Mouse (Mus musculus): ENCODE results near the gene Srp68. TPM values are rescaled to one million over a fixed set of nuclear protein-coding genes. Genes with fewer than 3 reads are reported as not detected.

Gene Srp68
- 10 to 100 TPM; 60.5 to 61.7 TPM for total RNA-seq (2021)

GRCm38 (mm10) chr11:116274045-116274666 is at the start of gene Srp68:
Gene Srp68, minus strand, starts transcription at chr11:116274217.
- peak; percentile 93 for DNase-seq

- DNase-seq: peak; percentile 94
Observed at GRCm38 (mm10) chr11:116318719-116319659, 45.0 kb upstream of the Srp68 start.

DNA sequence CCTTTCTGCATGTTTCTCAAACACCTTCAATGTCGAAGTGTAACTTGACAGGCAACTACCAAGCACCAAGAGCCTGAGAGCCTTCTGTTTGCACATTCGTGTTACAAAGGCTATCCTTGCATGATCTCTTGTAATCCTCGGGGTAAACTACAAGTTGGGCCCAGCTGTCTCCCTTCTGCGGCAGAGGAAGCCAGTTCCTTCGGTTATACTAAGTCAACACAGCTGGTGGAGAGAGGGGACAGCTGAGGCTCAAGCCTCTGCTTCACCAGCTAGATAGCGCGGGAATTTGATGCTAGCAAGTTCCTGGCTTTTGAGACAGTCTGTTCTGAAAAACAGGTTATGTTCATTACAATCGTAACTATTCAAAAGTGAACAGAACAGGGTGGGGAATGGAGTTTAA is 38.3 kb upstream of the Srp68 start:
- no peak for DNase-seq

GRCm38 (mm10) chr11:116311169-116311568 is 37.2 kb upstream of the Srp68 start:
- DNase-seq: peak; percentile 39

- DNase-seq: no peak
Observed at GRCm38 (mm10) chr11:116309601-116310000, 35.6 kb upstream of the Srp68 start.

DNA sequence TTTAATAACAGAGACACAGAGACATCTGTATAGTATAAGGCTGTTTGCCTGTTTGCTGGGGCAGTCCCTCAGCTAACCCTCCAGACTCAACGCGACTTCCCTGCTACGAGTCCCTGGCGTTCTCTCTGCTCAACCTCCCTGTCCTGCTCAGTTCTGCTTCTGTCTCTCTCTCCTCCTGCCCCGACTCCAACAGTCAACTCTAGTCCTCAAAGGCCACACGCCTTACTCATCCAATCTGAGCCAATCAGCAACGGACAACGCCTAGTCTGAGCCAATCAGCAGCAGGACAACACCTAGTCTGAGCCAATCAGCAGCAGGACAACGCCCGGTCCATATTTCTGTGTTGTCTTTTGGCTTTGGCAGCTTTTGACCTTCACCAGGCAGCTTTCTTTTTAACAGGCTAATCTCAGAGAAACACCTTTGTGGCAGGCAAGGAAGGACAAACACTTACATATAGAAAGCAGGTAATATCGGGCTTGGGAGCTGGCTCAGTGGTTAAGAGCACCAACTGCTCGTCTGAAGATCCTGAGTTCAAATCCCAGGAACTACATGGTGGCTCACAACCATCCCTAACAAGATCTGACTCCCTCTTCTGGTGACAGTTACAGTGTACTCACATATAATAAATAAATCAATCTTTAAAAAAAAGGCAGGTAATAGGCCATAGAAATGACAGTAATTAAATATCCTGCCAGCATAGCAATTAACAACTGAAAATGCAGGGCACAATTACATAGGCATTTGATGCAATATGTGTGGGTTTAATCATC is 33.9 kb upstream of the Srp68 start:
- DNase-seq: no peak

GRCm38 (mm10) chr11:116307019-116307725 is 33.2 kb upstream of the Srp68 start, which contains the start of gene Exoc7:
Gene Exoc7, minus strand, starts transcription at chr11:116307233.
- DNase-seq: no peak

DNA sequence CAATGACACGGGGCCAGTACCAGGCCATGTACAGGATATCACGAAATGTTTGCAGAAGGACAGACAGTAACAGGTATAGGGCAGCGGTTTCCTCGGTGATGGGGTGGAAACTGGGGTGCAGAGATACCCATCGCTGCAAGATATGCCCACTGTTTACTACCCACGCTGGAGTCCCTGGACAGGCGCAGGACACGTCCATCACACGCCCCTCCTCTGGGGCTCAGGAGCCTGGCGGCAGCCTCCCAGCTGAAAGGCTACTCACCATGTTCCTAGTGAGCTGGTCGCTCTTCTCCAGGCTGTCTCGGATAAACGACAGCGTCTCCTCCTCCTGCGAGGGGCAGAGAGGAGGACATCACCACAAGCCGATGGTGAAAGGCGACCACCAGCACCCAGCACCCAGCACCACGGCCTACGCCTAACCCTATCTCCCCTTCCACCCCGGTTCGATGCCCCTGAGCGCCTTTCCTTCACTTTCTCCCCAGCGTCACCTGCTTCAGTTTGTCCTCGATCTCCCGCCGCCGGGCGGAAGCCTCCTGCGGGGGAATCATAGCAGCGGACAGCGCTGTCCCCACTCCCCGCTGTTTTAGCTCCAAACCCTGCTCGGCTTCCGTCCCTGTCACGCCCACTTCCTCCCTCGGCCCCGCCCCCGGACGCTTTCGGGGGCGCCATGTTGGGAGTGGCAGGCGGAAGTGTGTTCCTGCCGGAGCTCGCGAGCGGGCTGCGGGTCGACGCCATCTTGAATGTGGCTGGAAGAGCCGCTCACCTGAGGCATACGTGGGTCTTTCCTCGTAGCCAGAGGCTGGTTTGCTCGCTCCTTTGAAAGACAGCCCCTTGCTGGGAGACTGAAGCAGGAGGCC is 32.3 kb upstream of the Srp68 start:
- DNase-seq: peak; percentile 97

GRCm38 (mm10) chr11:116305423-116305822 is 31.4 kb upstream of the Srp68 start:
- no peak for DNase-seq

- DNase-seq: no peak
Observed at GRCm38 (mm10) chr11:116298621-116299020, 24.6 kb upstream of the Srp68 start.

DNA sequence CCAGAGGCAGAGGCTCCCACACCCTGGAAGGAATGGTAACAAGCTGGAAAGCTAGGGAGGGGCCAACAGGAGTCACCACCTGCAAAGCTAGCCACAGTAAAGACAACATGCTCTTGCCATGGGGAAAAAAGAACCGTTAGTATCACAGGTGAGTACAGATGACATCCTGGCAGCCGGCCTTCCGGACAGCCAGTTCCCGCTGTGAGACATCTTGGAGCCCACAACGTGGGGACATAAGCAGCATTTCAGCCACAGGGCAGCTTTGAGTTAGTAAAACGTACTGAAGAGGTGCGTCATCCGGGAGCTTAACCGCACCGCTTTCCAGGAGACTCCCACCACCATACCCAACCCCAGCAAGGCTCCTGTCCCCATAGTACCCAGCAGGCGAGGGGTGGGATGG is 24.2 kb upstream of the Srp68 start:
- DNase-seq: no peak

DNA sequence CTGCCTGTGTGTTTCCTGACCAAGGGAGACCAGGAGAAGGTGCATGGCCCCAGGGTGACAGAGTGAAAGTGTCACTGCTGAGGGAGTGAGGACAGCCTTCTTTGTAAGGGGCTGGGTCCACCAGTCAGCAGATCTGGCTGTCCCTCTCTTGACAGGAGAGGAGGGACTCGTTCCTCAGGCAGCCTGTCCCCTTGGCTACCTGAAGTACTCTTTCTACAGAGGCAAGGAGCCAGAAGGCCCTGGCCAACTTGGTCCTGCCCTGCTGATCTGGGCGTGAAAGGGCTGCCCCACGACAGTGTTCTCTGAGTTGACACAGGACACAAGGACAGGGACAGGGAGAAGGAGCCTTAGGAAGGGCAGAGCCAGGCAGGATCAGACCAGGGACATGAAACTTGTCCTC is 23.0 kb upstream of the Srp68 start:
- DNase-seq: no peak

DNA sequence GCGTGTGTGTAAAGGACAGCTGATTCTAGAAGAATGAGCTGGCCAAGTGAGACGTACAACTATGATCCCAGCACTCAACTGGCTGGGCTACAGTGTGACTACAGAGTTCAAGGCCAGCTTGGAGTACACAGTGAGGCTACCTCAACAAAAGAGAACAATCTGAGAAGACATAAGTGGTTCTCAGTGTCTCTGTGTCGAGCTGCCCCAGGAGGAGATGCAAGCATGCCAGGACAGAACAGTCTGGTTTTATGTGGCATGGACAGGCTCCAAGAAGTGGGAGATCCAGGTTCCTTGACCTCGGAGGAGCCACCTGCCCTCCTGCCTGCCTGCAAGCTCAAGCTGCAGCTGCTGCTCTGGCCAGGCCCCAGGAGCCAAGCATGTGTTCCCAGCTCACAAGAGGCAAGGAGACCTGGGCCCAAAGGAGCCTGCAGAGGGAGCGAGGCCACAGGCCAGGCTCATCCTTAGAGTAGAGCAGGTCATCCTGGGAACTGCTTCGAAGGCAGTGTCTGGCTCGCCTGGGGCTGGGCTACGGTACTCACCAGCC is 22.2 kb upstream of the Srp68 start:
- no peak for DNase-seq

DNA sequence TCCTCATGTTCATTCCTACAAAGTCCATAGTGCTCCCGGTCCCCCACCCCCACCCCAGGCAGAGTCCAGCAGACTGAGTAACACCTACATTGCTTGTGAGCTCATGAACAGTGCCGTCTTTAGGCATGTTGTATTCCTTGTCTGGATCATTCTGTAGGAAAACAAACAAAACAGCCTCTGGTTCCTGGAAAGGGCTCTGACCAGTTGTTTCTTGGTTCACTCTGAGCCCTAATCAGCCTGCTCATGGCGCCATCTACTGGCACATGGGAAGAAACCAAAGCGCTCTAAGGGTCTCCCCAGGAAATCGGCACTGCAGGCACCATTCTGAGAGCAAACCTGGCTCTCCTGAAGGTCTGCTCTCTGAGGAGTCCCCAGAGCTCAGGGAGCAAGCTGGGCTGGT is 20.3 kb upstream of the Srp68 start:
- DNase-seq: peak; percentile 72

DNA sequence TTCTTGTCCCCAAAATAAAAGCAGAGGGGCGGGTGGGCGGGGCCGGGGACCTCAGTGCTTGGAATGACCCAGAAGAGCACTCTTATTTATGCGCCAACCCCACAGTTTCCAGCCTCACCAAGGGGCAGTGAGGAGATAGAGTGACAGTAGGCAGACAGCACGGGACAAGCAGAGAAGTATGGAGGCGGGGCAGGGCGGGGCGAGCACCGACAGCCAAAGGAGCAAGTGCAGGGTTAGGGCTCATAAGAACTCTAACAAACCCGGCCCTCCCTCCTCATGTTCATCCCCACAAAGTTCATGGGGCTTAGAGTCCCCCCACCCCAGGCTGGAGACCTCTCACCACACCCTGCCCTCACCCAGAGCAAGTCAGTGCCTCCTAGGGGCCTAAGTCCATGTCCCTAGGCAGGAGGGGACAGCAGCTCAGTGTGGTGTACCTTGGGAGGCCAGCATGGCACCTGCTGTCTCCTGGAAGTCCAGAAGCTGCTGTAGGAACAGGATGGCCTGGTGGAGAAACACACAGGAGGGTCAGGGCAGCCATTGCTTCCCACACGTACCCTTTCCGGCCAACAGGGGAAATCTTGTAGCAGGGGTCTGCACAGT is 19.6 kb upstream of the Srp68 start:
- DNase-seq: no peak

DNA sequence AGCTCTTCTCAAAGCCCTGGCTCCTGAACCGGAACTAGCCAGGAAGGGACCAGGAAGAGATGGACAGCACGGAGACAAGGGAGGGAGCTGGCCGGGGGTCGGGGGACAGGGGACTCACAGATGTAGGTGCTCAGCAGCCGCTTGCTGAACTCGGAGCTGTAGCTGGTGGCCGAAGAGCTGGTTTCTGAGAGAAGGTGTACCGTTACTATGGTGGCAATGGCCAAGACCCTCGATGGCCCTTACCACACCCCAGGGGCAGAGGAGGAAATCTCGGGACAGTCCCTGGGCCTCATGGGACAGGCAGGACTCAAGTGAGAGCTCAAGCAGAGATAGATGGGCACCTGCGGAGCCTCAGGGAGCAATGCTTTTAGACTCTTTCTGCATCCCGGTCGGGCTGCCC is 18.4 kb upstream of the Srp68 start:
- no peak for DNase-seq

DNA sequence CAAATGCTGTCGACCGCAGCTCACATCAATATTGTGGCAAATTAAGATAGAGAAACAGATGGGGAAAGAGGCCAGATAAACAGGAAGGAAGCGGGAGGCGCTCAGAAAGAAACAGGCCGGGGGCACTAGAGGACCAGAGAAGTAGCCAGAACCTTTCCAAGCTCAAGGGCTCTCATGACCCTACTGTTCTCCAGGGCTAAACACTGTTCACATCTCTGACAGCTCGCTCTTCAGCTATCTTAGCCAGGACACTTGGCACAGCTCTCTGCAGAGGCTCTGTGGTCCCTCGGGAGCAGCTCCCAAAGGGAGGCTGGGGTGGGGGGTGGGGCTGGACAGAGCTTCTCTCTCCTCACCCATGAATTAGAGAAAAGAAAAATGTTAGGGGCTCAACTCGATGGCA is 16.5 kb upstream of the Srp68 start:
- DNase-seq: no peak

GRCm38 (mm10) chr11:116287351-116287750 is 13.3 kb upstream of the Srp68 start:
- no peak for DNase-seq

DNA sequence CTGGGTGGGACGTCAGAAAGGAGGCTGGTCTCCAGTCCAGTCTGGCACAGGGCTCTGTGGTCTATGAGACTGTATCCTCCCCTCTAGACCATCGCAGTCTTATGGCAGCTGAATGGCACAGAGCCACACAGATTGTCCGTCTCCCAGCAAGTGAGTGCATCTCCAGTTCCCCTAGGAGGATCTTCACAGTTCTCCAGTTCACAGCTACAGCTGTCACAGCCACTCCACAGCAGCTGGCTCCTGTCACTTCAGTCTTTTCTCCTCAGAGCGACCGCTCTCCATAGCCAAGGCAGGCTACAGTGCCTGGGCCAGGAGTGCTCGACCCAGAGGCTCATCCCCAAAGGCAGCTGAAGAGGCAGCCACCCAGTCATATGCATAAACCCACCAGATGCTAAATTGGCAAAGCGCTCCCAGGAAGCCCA is 11.8 kb upstream of the Srp68 start:
- peak; percentile 48 for DNase-seq

DNA sequence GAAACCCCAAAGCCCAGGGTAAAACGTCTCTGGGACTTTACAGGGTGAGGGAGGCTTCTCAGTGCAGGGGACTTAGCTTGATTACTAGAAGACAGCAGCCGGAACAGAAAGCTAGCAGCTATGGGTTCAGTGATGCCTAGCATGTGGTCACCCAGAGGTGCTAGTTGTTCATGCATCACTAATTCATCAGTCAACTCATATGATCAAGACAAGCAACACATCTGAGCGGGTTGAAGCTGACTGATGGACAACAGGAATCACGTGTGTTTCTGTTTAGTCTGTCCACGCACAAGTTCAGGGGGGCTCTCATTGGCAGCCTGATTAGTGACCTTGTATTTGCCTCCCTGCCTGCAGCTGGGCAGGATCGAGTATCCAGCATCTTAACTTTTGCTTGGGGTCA is 10.0 kb upstream of the Srp68 start:
- no peak for DNase-seq

Measured in heart, postnatal 4 days (tissue).